Mouse (Mus musculus) ZHBTc4 (cell line): ENCODE measurements around the gene Ccdc30.

Experiments used
- DNase-seq: peaks from one replicate; pipeline ENCODE4 v3.0.0-alpha.2; 2011; ENCODE audit warnings: low read depth, low spot score

Ccdc30 gene

GRCm38 (mm10) chr4:119415072-119415753, at the start of gene Ccdc30:
Gene Ccdc30 (minus strand): TSS chr4:119415521.
- peak; percentile 98 for DNase-seq

DNA sequence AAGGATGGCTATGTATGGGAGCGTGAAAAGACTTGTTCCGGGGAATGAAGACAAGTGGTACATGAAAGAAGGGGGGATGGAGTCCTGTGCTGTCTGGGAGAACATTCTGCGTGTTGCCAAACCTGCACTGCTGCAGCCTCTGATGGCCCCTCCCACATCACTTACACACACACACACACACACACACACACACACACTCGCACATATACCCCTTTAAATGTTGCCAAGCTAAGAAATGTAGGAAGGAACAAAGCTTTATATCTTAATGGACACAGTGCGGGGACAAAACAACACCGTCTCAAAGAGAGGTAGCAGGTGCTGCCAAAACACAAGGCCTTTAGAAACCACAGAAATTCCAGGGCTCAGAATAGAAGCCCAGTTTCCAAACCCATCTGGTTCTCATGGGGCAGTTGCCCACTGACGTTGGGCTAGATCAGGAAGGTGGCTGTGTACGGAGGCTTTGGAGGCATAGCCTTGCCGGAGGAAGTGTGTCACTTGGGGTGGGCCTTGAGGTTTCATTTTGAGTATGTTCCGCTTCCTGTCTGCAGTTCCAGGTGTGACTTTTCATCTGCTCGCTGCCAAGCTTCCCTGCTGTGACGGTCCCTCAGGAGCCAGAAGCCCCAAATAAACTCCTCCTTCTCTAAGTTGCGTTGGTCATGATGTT, 48.6 kb upstream of the Ccdc30 start:
- no peak for DNase-seq

- DNase-seq: peak; percentile 55
These were observed 47.8 kb upstream of the Ccdc30 start for GRCm38 (mm10) chr4:119462858-119463755.

GRCm38 (mm10) chr4:119462457-119462856, 47.1 kb upstream of the Ccdc30 start:
- no peak for DNase-seq

DNA sequence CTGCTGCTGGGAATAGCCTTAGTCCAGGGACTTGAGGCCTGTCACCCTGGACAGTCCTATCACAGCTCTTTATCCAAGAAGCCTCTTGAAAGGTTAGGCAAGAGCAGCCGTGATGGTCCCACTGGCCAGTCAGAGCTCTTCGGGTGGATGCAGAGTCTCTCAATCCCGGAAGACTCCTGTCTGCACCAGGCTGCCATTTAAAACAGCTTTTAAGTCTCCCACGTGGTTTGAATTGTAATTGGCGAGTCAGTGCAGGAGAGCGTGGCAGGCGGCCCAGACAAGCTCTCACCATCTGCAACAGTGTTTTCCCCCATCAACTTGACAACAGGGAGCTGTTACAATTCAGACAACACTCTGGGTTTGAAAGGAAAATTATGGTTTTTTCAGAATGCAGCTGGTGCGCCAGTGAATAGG, 45.4 kb upstream of the Ccdc30 start:
- DNase-seq: no peak

DNA sequence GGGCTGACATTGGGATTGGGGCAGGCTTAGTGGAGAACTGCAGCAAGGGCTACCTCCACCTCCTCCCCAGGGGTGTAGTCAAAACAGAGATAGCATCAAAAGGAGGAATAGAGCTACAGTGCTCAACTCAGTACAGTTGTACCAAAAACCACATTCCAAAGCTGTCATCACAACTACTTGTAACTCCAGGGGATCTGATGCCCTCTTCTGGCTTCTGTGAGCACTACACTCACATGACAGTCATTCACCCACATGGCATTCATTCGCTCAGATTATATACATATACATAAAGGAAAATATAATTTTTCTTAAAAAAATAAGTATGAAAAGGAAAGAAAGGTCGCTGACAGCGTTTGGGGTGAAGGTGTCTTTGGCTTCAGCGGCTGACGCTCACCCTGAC, 45.0 kb upstream of the Ccdc30 start:
- peak; percentile 70 for DNase-seq

DNA sequence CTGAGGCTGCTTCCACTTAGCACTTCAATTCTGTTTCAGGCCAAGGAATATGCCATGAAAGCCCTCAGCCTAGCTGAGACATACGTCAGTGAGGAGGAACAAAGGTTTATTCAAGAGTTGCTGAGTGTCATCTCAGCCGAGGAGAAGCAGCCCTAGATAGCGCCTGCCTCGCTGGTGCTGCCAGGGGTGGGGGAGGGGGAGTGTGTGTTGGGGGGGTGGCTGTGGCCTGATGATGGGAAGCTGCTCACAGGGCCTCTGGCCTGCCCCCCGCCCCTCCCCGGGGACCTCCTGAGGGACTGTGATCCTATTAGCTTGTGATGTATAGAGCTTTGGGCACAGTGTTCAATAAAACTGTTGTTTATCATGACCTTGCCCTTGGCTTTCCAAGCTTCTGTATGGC, 38.2 kb upstream of the Ccdc30 start:
- peak; percentile 30 for DNase-seq

GRCm38 (mm10) chr4:119453128-119453527, 37.8 kb upstream of the Ccdc30 start:
- DNase-seq: no peak

DNA sequence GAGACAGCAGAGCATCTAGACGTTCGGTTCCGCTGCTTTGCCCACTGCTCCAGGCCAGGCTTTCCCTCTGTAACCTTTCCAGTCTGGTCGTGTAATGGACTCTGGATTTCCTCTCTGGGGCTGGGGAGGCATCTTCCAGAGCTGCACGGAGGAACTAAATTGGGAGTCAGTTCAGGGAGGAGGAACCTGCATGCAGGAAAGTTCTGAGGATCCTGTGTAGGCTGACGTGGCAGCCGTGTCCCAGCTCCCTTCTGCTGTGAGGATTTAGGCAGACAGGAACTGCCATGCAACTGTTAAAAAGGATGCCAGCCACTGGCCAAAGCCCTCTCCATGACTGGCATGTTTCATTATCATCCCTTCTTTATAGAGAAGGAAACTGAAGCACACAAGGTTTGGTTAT, 35.1 kb upstream of the Ccdc30 start:
- DNase-seq: no peak

DNA sequence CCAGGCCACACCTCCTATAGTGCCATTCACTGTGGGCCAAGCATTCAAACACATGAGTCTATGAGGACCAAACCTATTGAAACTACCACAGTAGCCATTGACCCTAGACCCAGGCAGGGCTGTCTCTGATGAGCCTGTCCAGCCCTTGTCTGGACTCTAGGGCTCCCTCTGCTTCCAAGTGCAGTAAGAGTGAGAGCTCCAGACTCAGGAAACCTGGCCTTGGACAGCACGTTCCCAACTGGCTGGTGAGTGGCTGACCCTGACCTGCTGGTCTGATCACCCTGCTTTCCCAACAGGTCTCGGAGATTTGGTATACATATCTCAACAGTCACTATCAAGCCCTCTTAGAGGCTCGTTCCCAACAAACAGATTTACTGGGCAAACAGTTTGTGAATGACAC, 32.5 kb upstream of the Ccdc30 start:
- DNase-seq: no peak

DNA sequence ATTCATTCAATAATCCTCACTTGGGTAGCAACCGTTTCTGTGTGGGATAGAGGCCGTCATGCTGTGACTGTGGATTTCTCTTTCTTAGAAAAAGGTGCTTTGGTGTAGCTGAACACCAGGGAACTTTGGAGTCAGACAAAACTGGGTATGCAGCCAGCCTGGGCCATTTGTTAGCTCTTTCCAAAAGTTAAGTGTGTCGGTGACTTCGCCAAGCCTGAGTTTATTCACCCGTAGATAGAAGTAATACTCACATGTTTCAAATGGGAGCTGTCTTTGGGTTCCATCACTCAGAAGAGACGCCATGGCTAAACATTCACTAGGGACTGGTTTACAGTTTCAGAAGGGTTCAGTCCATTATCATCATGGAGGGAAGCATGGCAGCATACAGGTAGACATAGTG, 31.9 kb upstream of the Ccdc30 start:
- no peak for DNase-seq

- peak; percentile 80 for DNase-seq
These were observed 27.2 kb upstream of the Ccdc30 start for GRCm38 (mm10) chr4:119442539-119442938.

DNA sequence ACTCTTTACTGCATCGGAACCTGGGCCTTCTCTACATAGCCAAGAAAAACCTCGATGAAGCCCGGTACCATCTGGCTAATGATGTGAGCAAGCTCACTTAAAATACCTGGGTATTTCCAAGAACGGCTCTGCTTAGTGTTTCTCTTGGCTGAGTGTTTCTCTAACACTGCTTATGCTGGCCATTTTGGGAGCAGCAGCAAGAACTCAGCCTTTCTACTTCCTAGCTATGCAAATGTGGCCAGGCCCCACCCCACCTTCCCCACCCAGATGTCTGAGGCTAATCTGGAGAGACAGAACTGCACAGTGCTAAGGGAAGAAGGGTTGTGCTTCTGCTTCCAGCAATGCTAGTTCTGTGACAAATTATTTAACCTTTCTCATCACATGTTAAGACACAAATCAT, 26.5 kb upstream of the Ccdc30 start:
- DNase-seq: peak; percentile 69

GRCm38 (mm10) chr4:119437936-119438335, 22.6 kb upstream of the Ccdc30 start:
- no peak for DNase-seq

DNA sequence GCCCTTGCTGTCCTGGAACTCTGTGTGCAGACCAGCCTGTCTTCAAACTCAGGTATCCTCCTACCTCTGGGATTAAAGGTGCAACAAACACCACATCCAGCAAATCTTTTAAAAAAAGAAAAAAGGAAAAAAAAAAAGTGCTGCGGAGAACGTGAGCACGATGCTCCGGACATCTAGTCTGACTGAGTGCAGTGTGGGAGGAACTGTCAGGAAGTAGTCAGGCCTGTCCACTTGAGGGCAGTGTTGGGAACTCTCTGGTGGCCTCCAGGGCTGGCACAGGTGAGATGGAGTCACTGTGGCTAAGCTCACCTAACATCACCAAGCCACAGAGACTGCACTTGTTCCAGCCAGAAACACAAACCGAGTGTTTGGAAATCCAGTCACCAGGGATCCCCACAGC, 15.4 kb upstream of the Ccdc30 start:
- peak; percentile 66 for DNase-seq

GRCm38 (mm10) chr4:119427680-119428079, 12.4 kb upstream of the Ccdc30 start:
- no peak for DNase-seq

GRCm38 (mm10) chr4:119425601-119426000, 10.3 kb upstream of the Ccdc30 start:
- DNase-seq: no peak

DNA sequence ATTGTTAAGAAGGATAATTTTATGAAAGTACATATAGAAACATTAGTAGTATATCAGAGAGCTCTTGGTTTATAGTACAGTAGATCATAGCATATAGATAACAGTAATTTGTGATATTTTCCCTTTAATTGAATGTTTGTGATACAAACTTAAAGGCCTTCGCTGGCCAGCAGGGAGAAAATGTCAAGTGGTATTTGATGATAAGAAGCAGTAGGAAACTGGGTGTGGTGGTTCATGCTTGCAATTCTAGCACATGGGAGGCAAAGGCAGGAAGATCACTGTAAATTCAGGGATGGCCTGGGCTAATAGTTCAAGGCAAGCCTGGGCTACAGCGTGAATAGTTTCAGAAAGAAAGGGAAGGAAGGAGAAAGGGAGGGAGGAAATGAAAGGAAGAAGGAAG, 9.8 kb upstream of the Ccdc30 start:
- DNase-seq: no peak

DNA sequence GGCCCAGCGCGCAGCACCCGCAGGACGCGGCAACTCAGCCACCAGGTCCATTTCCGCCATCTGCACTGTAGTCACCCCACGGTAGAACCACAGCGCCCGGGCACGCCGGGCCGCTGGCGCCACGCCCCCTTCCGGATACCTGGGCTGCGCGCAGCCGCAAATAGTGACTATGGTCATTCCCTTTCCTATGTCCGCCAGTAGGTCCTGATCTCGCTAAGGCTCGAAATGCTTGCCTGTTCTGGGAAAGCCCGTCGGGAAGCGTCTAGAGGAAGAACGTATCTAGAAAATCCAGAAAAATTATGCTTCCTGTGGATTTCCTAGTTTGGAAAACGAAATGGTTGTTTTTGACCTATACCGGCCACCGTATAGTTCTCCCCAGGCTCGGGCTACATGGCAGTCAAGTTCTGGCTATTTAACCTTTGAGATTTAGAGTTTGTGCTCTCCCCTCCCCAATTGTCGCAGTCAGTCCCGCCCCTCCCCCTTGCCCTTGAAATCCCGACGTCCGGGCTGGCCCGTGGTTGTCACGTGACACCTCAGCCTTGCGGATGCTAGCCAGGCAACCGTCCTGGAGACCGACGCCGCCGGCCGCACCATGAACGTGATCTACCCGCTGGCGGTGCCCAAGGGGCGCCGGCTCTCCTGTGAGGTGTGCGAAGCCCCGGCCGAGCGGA, 7.1 kb upstream of the Ccdc30 start, which contains the start of the genes Ppcs and Zmynd12:
Ppcs (minus strand) TSS at position 127 of the 671 bp plus-strand sequence.
Zmynd12 (plus strand) TSS at position 521 of the 671 bp plus-strand sequence.
- DNase-seq: peak; percentile 98

DNA sequence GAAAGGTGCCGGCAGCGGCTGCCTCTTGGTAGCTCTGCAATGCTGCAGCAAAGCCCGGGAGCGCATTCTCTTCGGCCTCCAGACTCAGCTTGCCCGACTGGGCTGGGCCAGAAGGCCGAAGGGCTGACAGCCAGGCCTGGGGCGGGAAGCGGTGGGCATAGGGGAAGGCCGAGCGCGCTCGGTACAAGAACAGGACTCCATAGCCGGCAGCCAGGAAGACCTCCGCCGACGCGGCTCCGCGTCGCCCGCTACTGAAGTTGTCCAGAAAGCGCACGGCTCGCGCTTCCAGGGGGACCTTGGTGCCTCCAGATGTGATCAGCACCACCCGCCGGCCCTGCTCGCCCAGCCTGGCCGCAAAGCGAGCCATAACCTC, 6.6 kb upstream of the Ccdc30 start:
- DNase-seq: no peak

- DNase-seq: no peak
These were observed 5.9 kb upstream of the Ccdc30 start for GRCm38 (mm10) chr4:119421191-119421590.

GRCm38 (mm10) chr4:119417894-119418293, 2.6 kb upstream of the Ccdc30 start:
- DNase-seq: no peak
